Mouse (Mus musculus) forebrain, embryonic 10.5 days (tissue): Measurements from ENCODE around the gene Abhd14a. TPM values are rescaled to one million over a fixed set of nuclear protein-coding genes. Genes with fewer than 3 reads are reported as not detected.

Source experiments
- DNase-seq: peaks from one replicate; pipeline ENCODE4 v3.0.0-alpha.2; 2017; ENCODE audit warnings: low spot score; ENCODE audit errors: extremely low spot score
- H3K27ac ChIP-seq: fragments of 300-500 bp; sonication (generic); 2 replicates; pipeline ENCODE4 v1.5.1; 2016; ENCODE audit warnings: mild to moderate bottlenecking
- H3K27me3 ChIP-seq: fragments of 300-500 bp; sonication (generic); 2 replicates; pipeline ENCODE4 v1.6.1; 2016; ENCODE audit warnings: mild to moderate bottlenecking; ENCODE audit not compliant: poor library complexity, severe bottlenecking
- H3K36me3 ChIP-seq: fragments of 300-500 bp; sonication (generic); replicated peaks from 2 replicates; pipeline ENCODE4 v1.6.1; 2016; ENCODE audit warnings: mild to moderate bottlenecking, moderate library complexity
- H3K4me1 ChIP-seq: fragments of 300-500 bp; sonication (generic); 2 replicates; pipeline ENCODE4 v1.6.1; 2016
- H3K4me3 ChIP-seq: fragments of 300-500 bp; sonication (generic); 2 replicates; pipeline ENCODE4 v1.5.1; 2016; ENCODE audit warnings: mild to moderate bottlenecking, moderate library complexity
- H3K9me3 ChIP-seq: fragments of 300-500 bp; sonication (generic); 2 replicates; pipeline ENCODE4 v1.6.1; 2016; ENCODE audit warnings: mild to moderate bottlenecking, moderate library complexity
- WGBS: fragments of 180-500 bp; shearing (Covaris S2); methylation state at CpG from one replicate; pipeline ENCODE4 v1.1.7; 2016; 5-methylcytosine and 5-hydroxymethylcytosine counted together
- polyA plus RNA-seq: library from polyadenylated mRNA; unstranded; fragments of >200 nt; fragmentation: Nextera tagmentation; extraction: Ambion mirVana; gene quantifications from 2 replicates; pipeline ENCODE4 v1.2.1, GENCODE M21; 2016

Gene Abhd14a
- polyA plus RNA-seq, 1 experiment from 2014 or later, result 42.8 TPM

- DNase-seq, result no peak
- Histone ChIP-seq H3K9me3 (no peaks in the 10 kb centered on the region), H3K4me3 (peak overlapping the region; percentile 60), H3K36me3 (no peaks in the 10 kb centered on the region), H3K27me3 (peaks cover 10% of the 10 kb centered on the region; the same call in 1 of the 2 replicates), H3K4me1 (peaks cover 79% of the 10 kb centered on the region), H3K27ac (peak overlapping the region; percentile 86)
- WGBS, result 39% methylated on average over 9 of the region's 9 CpGs
These were observed 473 bp upstream of the Abhd14a start for GRCm38 (mm10) chr9:106447951-106448350.

- Histone ChIP-seq H3K27ac (no peak overlapping the region), H3K27me3 (peaks cover 6% of the 10 kb centered on the region; the same call in 1 of the 2 replicates), H3K4me1 (peaks cover 48% of the 10 kb centered on the region), H3K9me3 (no peaks in the 10 kb centered on the region), H3K4me3 (no peak overlapping the region), H3K36me3 (0 out of 2 replicates have a peak, but pooled peaks cover 7% of the 10 kb centered on the region)
- 75% methylated on average over 4 of the region's 4 CpGs for WGBS
- DNase-seq, result no peak
These were observed 2.6 kb downstream of the Abhd14a start for GRCm38 (mm10) chr9:106444836-106445235.

GRCm38 (mm10) chr9:106442680-106443079, 4.8 kb downstream of the Abhd14a start:
- DNase-seq, result no peak
- Histone ChIP-seq H3K27me3 (no peaks in the 10 kb centered on the region), H3K9me3 (no peaks in the 10 kb centered on the region), H3K36me3 (0 out of 2 replicates have a peak, but pooled peaks cover 8% of the 10 kb centered on the region), H3K27ac (no peak overlapping the region), H3K4me1 (peaks cover 41% of the 10 kb centered on the region), H3K4me3 (no peak overlapping the region)
- 75% methylated on average over 5 of the region's 5 CpGs for WGBS

GRCm38 (mm10) chr9:106436566-106436965, 10.9 kb downstream of the Abhd14a start:
- WGBS, result 85% methylated on average over 9 of the region's 9 CpGs
- H3K27ac ChIP-seq, result no peak overlapping the region

GRCm38 (mm10) chr9:106433389-106433788, 14.1 kb downstream of the Abhd14a start:
- Histone ChIP-seq H3K27me3 (no peaks in the 10 kb centered on the region), H3K36me3 (peaks cover 52% of the 10 kb centered on the region), H3K4me1 (peaks cover 53% of the 10 kb centered on the region), H3K9me3 (no peaks in the 10 kb centered on the region), H3K27ac (no peak overlapping the region; the same call in 1 of the 2 replicates), H3K4me3 (no peak overlapping the region)
- WGBS, result 79% methylated on average over 7 of the region's 7 CpGs
- no peak for DNase-seq

More at GRCm38 (mm10) chr9:106436566-106436965, 10.9 kb downstream of the Abhd14a start:
- Histone ChIP-seq H3K9me3 (no peaks in the 10 kb centered on the region), H3K4me1 (peaks cover 44% of the 10 kb centered on the region), H3K4me3 (0 out of 2 replicates have a peak overlapping the region, but pooled peaks have one; percentile 52), H3K36me3 (peaks cover 47% of the 10 kb centered on the region), H3K27me3 (no peaks in the 10 kb centered on the region)
- no peak for DNase-seq

GRCm38 (mm10) chr9:106430015-106430264, 17.5 kb downstream of the Abhd14a start:
- H3K27me3 ChIP-seq, result no peaks in the 10 kb centered on the region
- H3K36me3 ChIP-seq, result peaks cover 47% of the 10 kb centered on the region
- peaks cover 24% of the 10 kb centered on the region for H3K4me1 ChIP-seq
- DNase-seq, result no peak
- under 1% methylated on average over 4 of the region's 4 CpGs for WGBS
- peak overlapping the region; percentile 99 for H3K27ac ChIP-seq
- peak overlapping the region; percentile 96 for H3K4me3 ChIP-seq
- H3K9me3 ChIP-seq, result no peaks in the 10 kb centered on the region

- no peaks in the 10 kb centered on the region for H3K27me3 ChIP-seq
- under 1% methylated on average over 55 of the region's 55 CpGs for WGBS
- peak within 1 kb of the TSS; percentile 99 for H3K27ac ChIP-seq
- no peaks in the 10 kb centered on the region for H3K9me3 ChIP-seq
- DNase-seq, result peak; percentile 92
- H3K36me3 ChIP-seq, result peaks cover 42% of the 10 kb centered on the region
- H3K4me1 ChIP-seq, result peaks cover 20% of the 10 kb centered on the region
- H3K4me3 ChIP-seq, result peak within 1 kb of the TSS; percentile 96
These were observed 18.1 kb downstream of the Abhd14a start, which contains the start of gene Rpl29 for GRCm38 (mm10) chr9:106429221-106430014. Gene Rpl29 (plus strand): TSS chr9:106429454.

GRCm38 (mm10) chr9:106428719-106429220, 18.7 kb downstream of the Abhd14a start:
- WGBS, result 18% methylated on average over 11 of the region's 11 CpGs
- no peak for DNase-seq

GRCm38 (mm10) chr9:106421865-106422160, 25.7 kb downstream of the Abhd14a start:
- Histone ChIP-seq H3K27ac (peak overlapping the region; percentile 83), H3K9me3 (no peaks in the 10 kb centered on the region), H3K4me3 (peak overlapping the region; percentile 33), H3K36me3 (no peaks in the 10 kb centered on the region), H3K4me1 (peaks cover 53% of the 10 kb centered on the region), H3K27me3 (peaks cover 31% of the 10 kb centered on the region)
- WGBS, result 0% methylated on average over 3 of the region's 3 CpGs
- peak; percentile 92 for DNase-seq

More at GRCm38 (mm10) chr9:106428719-106429220, 18.7 kb downstream of the Abhd14a start:
- Histone ChIP-seq H3K27ac (peak overlapping the region; percentile 99), H3K4me3 (peak overlapping the region; percentile 96), H3K9me3 (no peaks in the 10 kb centered on the region), H3K4me1 (peaks cover 20% of the 10 kb centered on the region), H3K36me3 (peaks cover 35% of the 10 kb centered on the region), H3K27me3 (no peaks in the 10 kb centered on the region)

GRCm38 (mm10) chr9:106421033-106421864, 26.2 kb downstream of the Abhd14a start:
- 5% methylated on average over 18 of the region's 18 CpGs for WGBS
- Histone ChIP-seq H3K4me3 (peak overlapping the region; percentile 33), H3K36me3 (no peaks in the 10 kb centered on the region), H3K4me1 (peaks cover 53% of the 10 kb centered on the region), H3K27ac (peak overlapping the region; percentile 83), H3K9me3 (no peaks in the 10 kb centered on the region), H3K27me3 (peaks cover 31% of the 10 kb centered on the region)
- no peak for DNase-seq

- Histone ChIP-seq H3K4me1 (peaks cover 53% of the 10 kb centered on the region), H3K27ac (peak overlapping the region; percentile 83), H3K27me3 (peaks cover 31% of the 10 kb centered on the region), H3K4me3 (peak overlapping the region; percentile 33), H3K36me3 (no peaks in the 10 kb centered on the region), H3K9me3 (no peaks in the 10 kb centered on the region)
- WGBS, result 0% methylated on average over 2 of the region's 2 CpGs
- peak; percentile 74 for DNase-seq
These were observed 26.9 kb downstream of the Abhd14a start for GRCm38 (mm10) chr9:106420608-106421007.

- peak; percentile 65 for DNase-seq
- H3K4me1 ChIP-seq, result peaks cover 53% of the 10 kb centered on the region
- peaks cover 31% of the 10 kb centered on the region for H3K27me3 ChIP-seq
- H3K36me3 ChIP-seq, result no peaks in the 10 kb centered on the region
- 15% methylated on average over 29 of the region's 29 CpGs for WGBS
- H3K27ac ChIP-seq, result peak overlapping the region; percentile 86
- H3K9me3 ChIP-seq, result no peaks in the 10 kb centered on the region
- H3K4me3 ChIP-seq, result peak overlapping the region; percentile 47
These were observed 29.4 kb downstream of the Abhd14a start for GRCm38 (mm10) chr9:106417841-106418625.
